Mouse (Mus musculus) heart, postnatal 0 days (tissue): ENCODE data around the gene Osbpl9. TPM values are rescaled to one million over a fixed set of nuclear protein-coding genes. Genes with fewer than 3 reads are reported as not detected.

Experiments
- ATAC-seq: fragments of 200-750 bp; cut with Nextera tagmentation; 2 replicates; pipeline ENCODE4 v1.8.0; 2017; ENCODE audit warnings: low read depth, moderate number of reproducible peaks, moderate library complexity; ENCODE audit not compliant: insufficient read depth
- DNase-seq: peaks from one replicate; pipeline ENCODE4 v3.0.0-alpha.2; 2016; ENCODE audit warnings: low spot score
- H3K27ac ChIP-seq: fragments of 300-500 bp; sonication (generic); 2 replicates; pipeline ENCODE4 v1.5.1; 2014; ENCODE audit warnings: low read depth, mild to moderate bottlenecking
- H3K27me3 ChIP-seq: fragments of 300-500 bp; sonication (generic); 2 replicates; pipeline ENCODE4 v1.6.1; 2014; ENCODE audit warnings: low read length, mixed read lengths; ENCODE audit not compliant: control insufficient read depth, insufficient read depth
- H3K36me3 ChIP-seq: fragments of 300-500 bp; sonication (generic); replicated peaks from 2 replicates; pipeline ENCODE4 v1.6.1; 2014; ENCODE audit warnings: low read length, mixed read lengths; ENCODE audit not compliant: control insufficient read depth, insufficient read depth
- H3K4me1 ChIP-seq: fragments of 300-500 bp; sonication (generic); 2 replicates; pipeline ENCODE4 v1.6.1; 2014; ENCODE audit warnings: antibody characterized with exemption; ENCODE audit not compliant: control insufficient read depth, insufficient read depth
- H3K4me2 ChIP-seq: fragments of 300-500 bp; sonication (generic); 2 replicates; pipeline ENCODE4 v1.6.1; 2014; ENCODE audit warnings: low read depth, mild to moderate bottlenecking, low read length, moderate library complexity
- H3K4me3 ChIP-seq: fragments of 300-500 bp; sonication (generic); 2 replicates; pipeline ENCODE4 v1.5.1; 2014; ENCODE audit warnings: low read depth, low read length
- H3K9ac ChIP-seq: fragments of 300-500 bp; sonication (generic); replicated peaks from 2 replicates; pipeline ENCODE4 v1.6.1; 2014; ENCODE audit warnings: low read depth, low read length, mixed read lengths
- H3K9me3 ChIP-seq: fragments of 300-500 bp; sonication (generic); replicated peaks from 2 replicates; pipeline ENCODE4 v1.6.1; 2016; ENCODE audit warnings: low read length; ENCODE audit not compliant: control insufficient read depth
- CTCF ChIP-seq: IDR thresholded peaks from 2 replicates; pipeline ENCODE4 v1.5.1; 2016; ENCODE audit warnings: antibody characterized with exemption, control low read depth, low read depth
- EP300 ChIP-seq: IDR thresholded peaks from 2 replicates; pipeline ENCODE4 v1.6.1; 2016; ENCODE audit warnings: antibody characterized with exemption, low read depth
- WGBS: fragments of 180-500 bp; shearing (Covaris S2); extraction: QIAGEN DNeasy Blood & Tissue Kit; methylation state at CpG from one replicate; pipeline ENCODE4 v1.1.7; 2014; 5-methylcytosine and 5-hydroxymethylcytosine counted together
- polyA plus RNA-seq: library from polyadenylated mRNA; unstranded; fragments of >200 nt; fragmentation: Nextera tagmentation; extraction: Ambion mirVana; gene quantifications from 2 replicates; pipeline ENCODE4 v1.2.1, GENCODE M21; 2015
- total RNA-seq: library from RNA; depleted of rRNA; stranded (reverse); fragments of >200 nt; gene quantifications from 2 replicates; pipeline ENCODE4 v1.2.3, GENCODE M21; 2014; ENCODE audit warnings: low replicate concordance

Gene Osbpl9
- total and polyA plus RNA-seq, 2 experiments from 2014 or later = 49.0 to 49.7 TPM

DNA sequence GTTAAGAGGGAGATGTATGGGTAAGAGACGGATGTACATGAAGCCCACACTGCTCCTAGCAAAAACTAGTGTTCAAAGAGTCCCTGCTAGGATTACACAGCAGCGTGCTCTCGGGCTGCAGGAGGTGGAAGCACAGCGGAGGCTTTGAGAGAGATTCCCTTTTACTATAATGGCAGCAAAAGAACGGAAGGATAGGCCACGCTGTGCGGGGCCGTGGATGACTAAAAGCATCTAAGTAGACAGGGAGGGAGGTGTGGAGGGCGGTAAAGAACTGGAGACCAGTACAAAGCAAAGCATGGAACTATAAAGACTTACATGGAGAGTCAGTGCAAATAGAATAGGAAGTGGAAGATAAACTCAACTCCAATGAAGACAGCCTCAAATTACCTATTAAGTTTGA lies 74.1 kb downstream of the Osbpl9 start:
- no peak for TF ChIP-seq CTCF
- Histone ChIP-seq H3K36me3 (no peaks in the 10 kb centered on the region), H3K4me3 (no peak overlapping the region), H3K27ac (no peak overlapping the region), H3K4me1 (peaks cover 18% of the 10 kb centered on the region), H3K27me3 (no peaks in the 10 kb centered on the region), H3K9ac (no peak overlapping the region), H3K9me3 (no peaks in the 10 kb centered on the region), H3K4me2 (no peak overlapping the region)
- WGBS = 88% methylated on average over 9 of the region's 9 CpGs
- ATAC-seq = no peak
- DNase-seq = no peak

DNA sequence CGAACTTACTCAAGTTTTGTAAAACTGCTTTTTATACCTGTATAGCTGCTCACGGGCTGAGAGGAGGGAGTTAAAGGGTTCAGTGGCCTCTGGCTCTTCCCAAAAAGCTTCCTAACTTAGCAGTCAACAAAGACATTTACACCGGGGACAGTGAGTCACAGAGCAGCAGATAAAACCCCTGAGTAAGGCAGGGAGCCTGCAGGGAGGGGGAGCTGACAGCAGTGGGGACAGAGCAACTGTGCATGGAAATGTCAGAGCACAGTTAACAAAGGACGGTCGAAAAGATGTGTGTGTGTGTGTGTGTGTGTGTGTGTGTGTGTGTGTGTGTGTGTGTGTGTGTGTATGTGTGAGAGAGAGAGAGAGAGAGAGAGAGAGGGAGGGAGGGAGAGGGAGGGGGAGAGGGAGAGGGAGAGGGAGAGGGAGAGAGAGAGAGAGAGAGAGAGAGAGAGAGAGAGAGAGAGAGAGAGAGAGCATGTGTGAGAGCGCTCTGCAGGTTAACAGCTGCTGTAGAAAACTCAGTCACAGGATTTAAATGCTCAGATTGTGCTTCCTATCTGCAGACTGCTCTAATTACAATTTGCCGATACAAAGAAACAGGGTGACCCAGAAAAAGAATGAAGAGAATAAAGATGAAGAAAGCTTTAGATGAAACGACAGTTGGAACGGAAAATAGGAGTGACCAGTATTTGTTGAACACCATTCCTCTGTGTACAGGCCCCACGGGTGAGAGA lies 75.1 kb downstream of the Osbpl9 start:
- Histone ChIP-seq H3K27me3 (no peaks in the 10 kb centered on the region), H3K4me1 (peaks cover 23% of the 10 kb centered on the region), H3K4me2 (0 out of 2 replicates have a peak overlapping the region, but pooled peaks have one; percentile 7), H3K36me3 (no peaks in the 10 kb centered on the region), H3K4me3 (no peak overlapping the region), H3K9ac (no peak overlapping the region), H3K27ac (peak overlapping the region; percentile 26; the same call in 1 of the 2 replicates), H3K9me3 (no peaks in the 10 kb centered on the region)
- DNase-seq (peak; percentile 77), ATAC-seq (peak; percentile 85)
- 31% methylated on average over 10 of the region's 10 CpGs for WGBS
- no peak for TF ChIP-seq CTCF
- no peak for TF ChIP-seq EP300

DNA sequence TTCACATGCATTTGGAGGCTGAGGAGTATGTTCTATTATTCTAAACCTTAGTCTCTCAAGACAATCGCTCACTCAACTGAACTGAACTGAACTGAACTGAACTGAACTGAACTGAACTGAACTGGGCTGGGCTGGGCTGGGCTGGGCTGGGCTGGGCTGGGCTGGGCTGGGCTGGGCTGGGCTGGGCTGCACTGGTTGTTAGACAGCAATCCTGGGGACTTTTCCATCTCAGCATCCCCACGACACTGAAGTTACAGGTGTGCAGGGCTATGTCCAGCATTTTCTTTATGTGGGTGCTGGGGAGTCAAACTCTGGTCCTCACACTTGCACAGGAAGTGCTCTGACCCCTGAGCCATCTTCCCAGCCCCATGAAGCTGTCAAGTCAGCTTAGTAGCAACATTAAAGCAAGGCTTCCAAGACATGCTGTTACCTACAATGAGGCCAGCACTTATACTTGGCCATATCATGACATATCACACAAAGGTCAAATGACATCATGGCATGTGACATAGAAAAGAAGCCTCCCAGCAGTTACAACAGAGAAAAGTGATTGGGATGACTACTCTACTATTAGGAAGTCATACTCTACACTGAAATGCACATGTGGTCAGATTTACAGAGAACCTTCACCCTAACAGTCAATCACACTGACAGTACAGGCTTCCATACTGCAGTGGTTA lies 76.2 kb downstream of the Osbpl9 start:
- Histone ChIP-seq H3K27me3 (no peaks in the 10 kb centered on the region), H3K27ac (no peak overlapping the region), H3K9me3 (no peaks in the 10 kb centered on the region), H3K4me1 (peaks cover 23% of the 10 kb centered on the region), H3K36me3 (no peaks in the 10 kb centered on the region), H3K4me2 (no peak overlapping the region), H3K4me3 (no peak overlapping the region), H3K9ac (no peak overlapping the region)
- no peak for DNase-seq
- ATAC-seq = no peak
- TF ChIP-seq CTCF (no peak), EP300 (no peak)
- 87% methylated on average over 2 of the region's 2 CpGs for WGBS

DNA sequence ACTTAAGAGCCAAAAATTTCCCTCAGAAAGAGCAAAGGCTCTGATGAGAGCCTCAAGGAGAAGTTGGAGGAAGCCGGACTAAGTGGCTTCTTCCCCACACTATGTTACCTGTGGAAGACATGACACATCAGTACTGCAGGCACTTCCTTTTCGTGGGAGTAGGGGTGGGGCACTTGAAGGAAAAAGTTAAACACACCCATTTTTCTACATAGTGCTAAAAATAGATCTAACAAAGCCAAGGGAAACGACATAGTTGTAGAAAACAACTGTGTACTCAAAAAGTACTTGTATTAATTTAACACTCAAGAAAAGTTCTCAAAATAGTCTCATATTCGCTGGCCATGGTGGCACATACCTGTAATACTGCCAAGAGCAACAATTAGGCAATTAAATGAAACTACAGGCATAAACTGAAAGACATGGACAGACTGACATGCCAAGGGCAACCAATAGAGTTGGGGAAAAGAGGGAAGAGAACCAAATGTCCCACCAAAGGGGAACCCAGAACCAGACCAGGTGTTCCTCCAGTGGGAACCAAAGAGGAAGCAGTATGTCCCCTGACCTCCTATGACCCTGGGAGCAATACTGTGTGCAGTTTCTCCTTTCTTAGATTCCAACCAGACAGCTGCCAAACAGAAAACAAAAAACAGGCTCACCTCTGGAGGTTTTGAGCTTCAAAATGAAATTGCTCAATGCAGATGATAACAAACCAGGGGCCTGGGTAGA lies 79.1 kb downstream of the Osbpl9 start:
- no peaks in the 10 kb centered on the region for H3K36me3 ChIP-seq
- no peaks in the 10 kb centered on the region for H3K9me3 ChIP-seq
- H3K27ac ChIP-seq = 0 out of 2 replicates have a peak overlapping the region, but pooled peaks have one; percentile 26
- ATAC-seq = no peak
- no peak overlapping the region for H3K9ac ChIP-seq
- DNase-seq = no peak
- no peak overlapping the region for H3K4me2 ChIP-seq
- no peak overlapping the region for H3K4me3 ChIP-seq
- 43% methylated on average over 4 of the region's 4 CpGs for WGBS
- no peak for TF ChIP-seq EP300
- TF ChIP-seq CTCF = no peak
- H3K27me3 ChIP-seq = no peaks in the 10 kb centered on the region
- H3K4me1 ChIP-seq = peaks cover 23% of the 10 kb centered on the region

DNA sequence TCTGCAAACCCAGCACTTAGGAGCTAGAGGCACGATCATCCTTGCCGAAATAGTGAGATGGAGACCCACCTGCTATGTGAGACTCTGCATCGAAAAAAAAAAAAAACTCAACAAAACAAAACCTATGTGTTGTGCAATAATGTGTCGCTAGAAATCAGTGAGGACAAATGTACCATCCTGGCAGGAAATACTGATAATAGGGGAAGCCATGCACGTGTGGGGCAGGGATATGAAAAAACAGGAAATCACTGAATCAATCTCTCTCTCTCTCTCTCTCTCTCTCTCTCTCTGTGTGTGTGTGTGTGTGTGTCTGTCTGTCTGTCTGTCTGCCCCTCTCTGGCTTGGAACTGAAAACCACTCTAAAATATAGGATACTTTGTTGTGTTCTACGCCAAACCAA lies 81.3 kb downstream of the Osbpl9 start:
- WGBS = 75% methylated on average over 6 of the region's 6 CpGs
- peaks cover 28% of the 10 kb centered on the region for H3K4me1 ChIP-seq
- H3K27me3 ChIP-seq = no peaks in the 10 kb centered on the region
- DNase-seq = no peak
- H3K9ac ChIP-seq = no peak overlapping the region
- ATAC-seq = no peak
- H3K36me3 ChIP-seq = no peaks in the 10 kb centered on the region
- TF ChIP-seq EP300 = no peak
- TF ChIP-seq CTCF = no peak
- no peaks in the 10 kb centered on the region for H3K9me3 ChIP-seq
- no peak overlapping the region for H3K27ac ChIP-seq
- H3K4me2 ChIP-seq = no peak overlapping the region
- no peak overlapping the region for H3K4me3 ChIP-seq
